Mouse (Mus musculus) 416B (cell line): ENCODE results near the gene Dhx35.
A peak's percentile ranks its signal among the peaks of the same experiment; 100 is the strongest.

Source experiments
- DNase-seq: peaks from one replicate; pipeline ENCODE4 v3.0.0; 2011; ENCODE audit warnings: low read depth

Gene Dhx35

DNA sequence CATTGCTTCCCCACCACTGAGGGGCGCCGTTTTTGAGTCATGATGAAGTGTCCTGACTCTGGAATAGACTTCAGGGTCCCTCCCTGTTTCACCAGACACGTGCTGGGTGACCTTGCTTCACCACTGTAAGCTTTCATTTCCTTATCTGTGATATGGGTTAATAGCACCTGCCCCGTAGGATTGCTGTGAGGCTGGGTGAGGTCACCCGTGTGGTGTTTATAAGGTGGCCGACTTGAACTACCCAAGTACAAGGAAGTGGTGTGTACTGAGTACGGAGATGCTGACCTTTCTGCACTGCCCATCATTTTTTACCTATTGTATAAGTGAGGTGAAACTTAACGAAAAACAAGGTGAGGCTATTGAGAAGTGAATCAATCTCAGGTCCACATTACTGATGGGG, 9.0 kb downstream of the Dhx35 start:
- DNase-seq: no peak

DNA sequence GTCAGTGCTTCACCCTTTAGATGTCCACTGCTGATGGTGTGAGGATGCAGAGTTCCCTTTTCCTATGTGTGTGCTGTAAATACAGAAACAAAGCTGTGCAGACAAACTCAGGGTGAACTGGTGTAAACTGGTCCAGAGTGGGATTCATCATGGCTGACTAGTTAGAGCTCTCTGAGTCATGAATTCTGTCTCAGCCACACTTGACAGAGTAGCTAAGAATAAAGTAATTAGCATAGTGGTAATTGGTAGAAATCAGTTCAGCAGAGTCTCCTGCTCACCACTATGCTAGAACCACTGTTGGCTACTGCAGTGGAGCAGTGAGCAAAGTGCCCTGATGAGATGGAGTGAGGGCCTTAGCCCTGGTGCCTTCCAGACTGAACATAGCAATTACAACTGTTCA, 21.1 kb downstream of the Dhx35 start:
- no peak for DNase-seq

DNA sequence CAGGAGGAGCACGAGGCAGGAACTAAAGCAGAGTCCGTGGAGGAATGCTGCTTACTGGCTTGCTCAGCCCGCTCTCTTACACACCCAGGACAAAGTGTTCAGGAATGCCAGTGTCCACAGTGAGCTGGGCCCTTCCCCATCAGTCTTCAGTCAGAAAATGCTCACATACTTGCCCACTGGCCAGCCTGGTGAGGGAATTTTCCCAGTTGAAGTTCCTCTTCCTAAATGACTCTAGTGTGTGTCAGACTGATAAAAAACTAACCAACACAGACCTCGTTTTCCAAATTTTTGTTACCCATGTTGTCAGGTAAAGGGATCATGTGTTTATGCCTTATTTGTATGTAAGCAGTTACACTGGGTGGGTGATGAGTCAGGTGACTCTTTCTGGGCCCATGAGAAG, 21.6 kb downstream of the Dhx35 start:
- DNase-seq: no peak

DNA sequence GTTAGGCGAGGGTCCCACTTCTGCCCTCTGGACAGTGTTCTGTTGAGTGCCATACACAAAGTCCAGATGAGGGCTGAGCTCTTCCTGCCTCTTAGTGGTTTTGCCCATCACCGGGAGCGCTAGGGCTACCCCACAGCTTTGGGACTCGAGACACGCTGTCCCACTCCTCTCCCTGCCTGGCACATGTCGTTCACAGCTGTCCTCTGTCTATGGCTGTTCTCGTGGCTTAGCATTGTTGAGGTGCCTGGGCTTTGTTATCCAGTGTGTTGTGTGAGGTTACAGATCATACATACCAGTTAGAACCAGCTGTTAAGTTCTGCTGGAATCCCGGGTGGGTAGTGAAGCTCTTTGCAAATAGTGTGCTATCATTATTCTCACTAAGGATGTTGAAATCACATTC, 23.1 kb downstream of the Dhx35 start:
- no peak for DNase-seq

DNA sequence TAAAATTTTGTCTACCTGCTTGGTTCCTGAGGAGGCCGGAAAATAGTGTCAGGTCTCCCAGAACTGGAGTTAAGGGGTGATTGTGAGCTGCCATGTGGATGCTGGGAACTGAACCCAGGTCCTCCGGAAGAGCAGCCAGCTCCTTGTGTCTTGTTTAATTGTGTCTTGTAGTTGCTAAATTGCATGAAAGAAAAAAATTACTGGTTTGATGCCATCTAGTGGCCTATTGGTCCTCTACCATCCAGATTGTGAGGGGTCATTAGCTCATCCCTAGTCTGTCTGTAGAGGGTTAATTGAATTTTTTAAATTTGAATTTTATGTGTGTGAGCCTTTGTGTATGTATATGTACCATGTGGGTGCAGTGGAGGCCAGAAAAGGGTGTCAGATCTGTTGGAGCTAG, 33.5 kb downstream of the Dhx35 start:
- DNase-seq: peak; percentile 14

DNA sequence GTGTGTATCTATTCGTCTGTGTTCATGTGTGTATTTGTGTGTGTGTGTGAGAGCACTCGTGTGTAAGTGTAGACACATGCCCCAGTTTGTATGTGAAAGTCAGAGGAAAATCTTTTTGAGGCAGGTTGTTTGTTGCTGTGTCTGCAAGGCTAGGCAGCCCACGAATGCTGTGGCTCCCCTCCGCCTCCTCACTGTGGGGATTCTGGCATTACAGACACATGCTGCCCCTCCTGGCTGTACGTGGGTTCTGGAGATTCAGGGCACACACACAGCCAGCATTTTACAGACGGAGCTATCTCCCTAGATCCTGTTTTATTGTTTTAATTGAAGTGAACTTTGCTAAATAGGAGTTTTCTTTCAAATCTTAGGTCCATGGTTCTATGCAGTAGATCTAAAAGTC, 35.1 kb downstream of the Dhx35 start:
- no peak for DNase-seq

DNA sequence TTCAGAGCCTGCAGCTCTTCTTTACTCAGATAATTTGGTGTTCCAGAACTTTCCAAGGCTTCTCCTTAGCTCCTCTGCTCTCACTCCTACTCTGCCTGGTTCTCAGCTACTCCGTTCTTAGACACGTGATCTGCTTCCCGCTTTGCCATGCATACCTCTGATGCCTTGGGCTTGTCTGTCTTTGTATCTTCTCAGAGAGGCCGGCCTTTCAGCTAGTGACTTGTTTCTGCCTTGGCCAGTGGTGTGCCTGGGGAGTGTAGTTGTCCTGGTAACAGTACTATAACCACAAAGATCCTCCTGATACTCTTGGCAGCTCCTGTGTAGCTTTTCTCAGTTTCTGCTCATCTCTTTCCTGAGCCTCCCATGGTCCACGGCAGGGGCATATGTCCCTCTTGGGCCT, 38.6 kb downstream of the Dhx35 start:
- no peak for DNase-seq

DNA sequence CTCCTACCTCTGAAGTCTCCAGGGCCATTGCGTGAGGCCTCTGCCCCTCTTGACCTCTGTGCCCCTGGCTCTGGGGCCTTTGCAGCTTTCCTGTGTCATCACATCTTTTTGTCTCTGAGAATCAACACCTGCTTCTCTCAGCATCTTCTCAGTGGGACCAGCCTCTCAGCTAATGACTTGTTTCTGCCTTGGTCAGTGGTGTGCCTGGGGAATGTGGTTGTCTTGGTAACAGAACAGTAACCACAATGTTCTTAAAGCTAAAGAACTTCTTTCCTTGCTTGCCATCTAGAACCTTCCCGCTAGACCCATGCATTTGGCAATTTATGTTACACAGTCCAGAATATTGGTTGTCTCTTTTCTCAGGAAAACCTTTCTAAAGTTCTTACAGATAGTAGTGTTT, 39.0 kb downstream of the Dhx35 start:
- DNase-seq: no peak

DNA sequence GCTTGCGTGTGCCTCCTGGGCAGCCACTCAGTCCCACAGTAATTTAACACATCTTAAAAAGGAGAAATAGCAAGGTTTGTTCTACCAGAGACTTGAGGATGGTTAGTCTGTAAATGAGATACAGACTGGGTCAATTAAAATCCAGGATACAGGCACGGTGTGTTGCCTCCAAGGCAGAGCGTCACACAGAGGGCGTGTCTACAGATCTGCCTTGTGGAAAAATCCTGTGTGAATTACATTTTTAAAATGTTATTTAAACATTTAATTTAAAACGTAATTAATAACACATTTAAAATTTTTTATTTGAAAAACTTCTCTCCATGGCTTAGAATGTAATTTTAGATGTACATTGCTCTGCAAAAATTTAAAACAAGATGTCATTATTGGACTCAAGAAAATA, 48.7 kb downstream of the Dhx35 start:
- DNase-seq: no peak

DNA sequence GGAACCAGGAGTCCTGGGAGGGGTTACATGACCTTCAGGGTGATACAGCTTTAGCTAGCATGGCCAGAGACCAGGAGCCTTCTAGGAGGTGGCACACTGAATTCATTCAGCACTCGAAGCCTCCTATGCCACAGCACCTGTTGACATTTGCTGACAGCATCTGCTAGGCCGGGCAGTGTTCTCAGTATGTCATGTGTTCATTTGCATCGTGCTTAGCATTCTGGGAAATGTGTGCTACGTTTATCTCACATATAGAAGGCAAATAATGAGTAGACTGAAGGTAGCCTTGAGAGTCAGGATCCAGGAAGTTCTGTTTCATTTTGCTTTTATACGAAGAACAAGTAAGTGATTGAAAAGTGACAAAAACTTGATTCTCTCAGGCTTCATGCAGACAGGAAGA, 50.4 kb downstream of the Dhx35 start:
- DNase-seq: no peak

DNA sequence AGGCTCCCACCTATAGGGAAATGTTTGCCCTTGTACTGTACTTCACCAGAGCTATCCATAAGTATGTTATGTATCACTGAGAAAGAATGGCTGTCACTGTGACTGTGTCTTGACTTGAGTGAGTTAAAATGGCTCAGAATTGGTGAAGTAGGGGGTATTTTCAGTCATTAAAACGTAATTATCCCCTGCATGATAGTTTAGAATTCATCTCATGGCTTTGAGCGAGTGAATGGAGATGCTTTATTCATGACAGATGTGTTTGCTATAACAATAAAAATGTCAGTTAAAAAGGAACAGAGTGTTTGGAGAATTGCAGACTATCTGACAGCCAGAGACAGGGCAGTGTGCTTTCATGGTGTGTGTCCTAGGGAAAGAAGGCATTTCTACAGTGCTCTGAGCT, 51.6 kb downstream of the Dhx35 start:
- DNase-seq: no peak

DNA sequence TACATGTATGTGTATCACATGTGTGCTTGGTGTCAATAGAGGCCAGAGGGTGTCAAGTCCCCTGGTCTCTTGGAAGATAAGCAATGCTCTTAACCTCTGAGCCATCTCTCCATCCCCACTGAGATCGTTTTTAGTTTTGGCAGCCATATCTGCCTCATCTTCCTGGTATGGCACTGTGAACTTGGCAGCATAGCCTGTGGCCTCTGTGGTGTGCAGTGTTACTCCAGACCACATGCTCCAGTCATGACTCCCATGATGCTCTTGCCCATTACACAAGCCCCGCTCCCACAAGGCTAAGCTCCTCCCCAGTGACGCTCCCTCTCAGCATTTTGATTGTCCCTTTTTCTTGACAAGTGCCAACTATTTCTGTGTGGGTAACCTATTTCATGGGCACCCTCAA, 53.4 kb downstream of the Dhx35 start:
- peak; percentile 38 for DNase-seq

DNA sequence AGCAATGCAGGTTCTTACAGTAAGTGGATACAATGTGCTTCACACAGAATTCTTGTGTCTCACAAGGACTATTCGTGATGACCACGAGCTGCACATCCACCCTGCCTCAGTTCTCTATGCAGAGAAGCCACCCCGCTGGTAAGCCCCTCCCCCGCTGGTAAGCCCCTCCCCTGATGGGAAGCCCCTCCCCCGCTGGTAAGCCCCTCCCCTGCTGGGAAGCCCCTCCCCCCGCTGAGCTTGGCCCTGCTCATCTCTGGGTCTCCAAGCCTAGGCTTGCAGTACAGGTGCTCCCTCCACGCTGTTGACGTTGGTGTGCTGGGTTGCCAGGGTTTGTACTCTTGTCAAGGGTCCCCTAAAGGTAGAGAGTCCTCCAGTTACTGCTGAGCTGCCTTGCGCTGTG, 54.8 kb downstream of the Dhx35 start:
- no peak for DNase-seq

DNA sequence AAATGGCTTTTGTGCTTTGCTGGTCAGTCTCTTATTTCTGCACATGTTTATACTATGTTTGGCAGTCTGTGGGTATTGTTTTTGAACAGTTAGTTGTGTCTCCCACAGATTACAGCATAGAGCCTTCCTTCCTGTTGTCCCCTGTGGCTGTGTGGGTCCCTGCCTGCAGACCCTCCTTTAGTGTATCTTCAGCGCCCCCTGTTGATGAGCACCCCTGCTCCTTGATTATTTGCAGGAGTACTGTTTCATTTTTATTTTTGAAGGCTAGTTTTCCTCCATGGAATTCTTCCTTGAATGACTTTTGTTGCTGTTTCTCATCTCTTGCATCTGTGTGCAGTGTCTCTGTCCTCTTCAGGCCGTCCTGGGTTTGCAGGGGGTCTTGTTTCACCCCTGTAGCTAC, 58.0 kb downstream of the Dhx35 start:
- DNase-seq: peak; percentile 62

DNA sequence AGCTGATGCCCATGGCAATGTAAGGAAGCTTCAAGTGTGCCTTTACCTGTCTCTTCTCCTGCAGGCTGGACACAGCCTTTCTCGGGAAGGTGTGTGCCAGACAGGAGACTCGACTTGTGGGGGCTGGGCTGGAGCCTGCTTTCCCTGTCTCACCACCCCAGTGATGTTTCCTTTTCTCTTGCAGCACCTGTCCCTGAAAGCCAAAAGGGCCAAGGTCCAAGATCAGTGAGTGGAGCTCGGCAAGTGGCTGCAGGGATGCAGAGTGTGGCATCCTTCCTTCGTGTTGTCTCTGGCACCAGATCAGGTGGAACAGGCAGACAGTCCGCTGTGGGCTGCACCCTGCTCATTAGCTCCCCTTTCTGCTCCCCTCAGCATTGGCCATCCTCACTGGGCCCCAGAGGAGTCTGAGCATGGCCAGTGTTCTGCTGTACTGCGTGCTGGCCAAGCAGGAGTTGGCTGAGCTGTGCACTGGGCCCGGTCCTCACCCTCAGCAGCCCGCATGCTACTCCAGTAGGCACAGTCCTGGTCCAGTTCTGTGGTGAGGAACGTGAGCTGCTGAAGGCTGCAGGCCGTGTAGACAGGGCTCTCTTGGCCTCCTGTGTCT, 62.4 kb downstream of the Dhx35 start:
- DNase-seq: no peak

DNA sequence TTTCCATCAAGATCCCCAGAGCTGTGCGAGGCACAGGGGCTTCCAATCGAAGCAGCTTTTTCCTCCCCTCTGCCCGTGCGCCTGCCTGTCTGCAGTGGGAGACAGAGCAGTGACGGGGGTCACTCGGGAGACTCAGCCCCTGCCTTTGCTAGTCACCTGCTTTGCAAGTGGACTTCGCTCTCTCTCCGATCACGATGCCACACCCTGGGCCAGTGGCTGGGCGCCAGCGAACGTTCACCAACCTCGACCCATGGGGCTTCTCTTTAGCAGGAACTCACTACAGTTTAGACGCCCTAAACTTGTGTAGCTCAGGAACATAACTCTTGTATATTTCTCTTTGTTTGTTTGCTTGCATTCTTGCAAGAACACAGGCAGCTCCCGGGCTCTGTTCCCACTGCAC, 63.0 kb downstream of the Dhx35 start:
- no peak for DNase-seq

DNA sequence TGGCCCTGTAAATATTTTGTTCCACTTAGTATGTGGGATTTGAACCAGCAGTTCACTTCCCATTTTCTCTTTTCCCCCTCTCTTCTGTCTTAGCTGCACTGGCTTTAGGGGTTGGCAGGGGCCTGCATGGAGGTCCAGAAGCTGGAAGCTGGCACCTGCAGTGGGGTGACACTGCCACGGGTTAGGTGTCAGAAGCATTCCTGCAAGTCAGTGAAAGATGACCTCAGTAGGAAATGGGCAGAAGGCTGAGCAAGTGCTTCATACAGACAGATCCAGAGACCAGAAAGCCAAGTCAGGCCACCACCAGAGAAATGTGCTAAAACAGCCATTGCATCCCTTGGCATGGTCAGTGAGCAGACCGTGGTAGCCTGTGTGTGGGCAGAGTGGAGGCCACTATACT, 66.5 kb downstream of the Dhx35 start:
- DNase-seq: no peak

DNA sequence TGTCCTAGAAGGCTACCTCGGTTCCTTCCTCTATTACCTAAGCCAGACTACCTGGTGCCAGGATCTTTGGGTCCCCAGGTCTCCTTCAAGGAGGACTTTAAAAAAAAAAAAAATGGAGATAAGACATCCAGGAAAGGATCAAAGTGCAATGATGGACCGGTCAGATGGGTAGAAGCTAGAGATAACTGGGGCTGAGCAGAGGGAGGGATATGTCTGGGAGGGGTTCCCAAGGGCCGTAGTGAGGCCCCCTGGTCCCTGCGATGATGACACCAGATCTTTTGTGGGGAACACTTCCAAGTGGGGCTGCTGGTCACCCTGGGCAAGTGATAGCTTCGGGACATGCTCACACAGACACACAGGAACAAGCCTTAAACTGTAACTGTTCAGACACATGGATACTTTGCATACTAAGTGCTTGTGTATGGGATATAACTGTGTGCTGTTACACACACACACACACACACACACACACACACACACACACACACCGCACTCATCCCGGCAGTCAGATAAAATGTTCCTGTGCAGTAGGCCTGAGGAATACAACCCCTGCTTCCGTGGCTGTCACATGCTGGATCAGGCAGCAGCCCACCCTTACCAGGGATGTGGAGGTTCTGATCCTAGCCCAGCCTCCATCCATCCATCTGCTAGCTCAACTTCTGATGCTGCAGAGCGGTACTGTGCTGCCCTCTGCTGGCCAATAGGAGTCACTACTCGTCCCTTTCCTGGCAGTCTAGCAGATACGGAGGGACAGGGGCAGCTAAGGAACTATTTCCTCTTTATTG, 68.9 kb downstream of the Dhx35 start:
- DNase-seq: peak; percentile 81

DNA sequence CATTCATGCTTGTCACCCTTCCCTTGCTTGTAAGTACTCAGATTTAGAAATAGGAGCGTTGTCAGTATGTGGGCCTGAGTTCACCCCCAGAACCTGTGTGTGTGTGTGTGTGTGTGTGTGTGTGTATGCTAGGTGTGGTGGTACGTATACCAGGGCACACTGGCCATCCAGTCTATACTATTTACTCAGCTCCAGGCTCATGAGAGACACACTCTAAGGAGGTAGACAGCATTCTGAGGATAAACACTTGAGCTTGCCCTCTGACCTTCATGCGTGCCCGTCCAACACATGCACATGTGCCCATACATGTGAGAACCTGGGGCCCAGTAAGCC, 69.5 kb downstream of the Dhx35 start:
- no peak for DNase-seq

DNA sequence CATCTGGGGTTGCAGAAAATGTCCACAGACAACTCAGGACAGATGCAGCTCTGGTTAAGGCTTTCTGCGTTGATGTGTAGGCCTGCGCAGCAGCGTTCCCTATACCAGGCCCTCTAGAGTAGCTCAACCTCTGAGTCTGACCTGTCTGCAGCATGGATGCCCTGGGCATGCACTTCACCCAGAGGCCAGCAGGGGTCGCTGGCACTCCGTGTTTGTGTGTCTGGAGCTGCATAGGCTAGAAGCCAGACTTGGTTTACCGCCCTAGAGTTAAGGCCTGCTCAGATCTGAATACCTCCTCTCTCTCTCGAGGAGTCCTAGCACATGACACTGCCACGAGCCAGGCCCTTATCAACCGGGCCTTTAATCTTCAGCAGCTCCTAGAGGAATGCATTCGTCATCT, 70.8 kb downstream of the Dhx35 start:
- peak; percentile 75 for DNase-seq

DNA sequence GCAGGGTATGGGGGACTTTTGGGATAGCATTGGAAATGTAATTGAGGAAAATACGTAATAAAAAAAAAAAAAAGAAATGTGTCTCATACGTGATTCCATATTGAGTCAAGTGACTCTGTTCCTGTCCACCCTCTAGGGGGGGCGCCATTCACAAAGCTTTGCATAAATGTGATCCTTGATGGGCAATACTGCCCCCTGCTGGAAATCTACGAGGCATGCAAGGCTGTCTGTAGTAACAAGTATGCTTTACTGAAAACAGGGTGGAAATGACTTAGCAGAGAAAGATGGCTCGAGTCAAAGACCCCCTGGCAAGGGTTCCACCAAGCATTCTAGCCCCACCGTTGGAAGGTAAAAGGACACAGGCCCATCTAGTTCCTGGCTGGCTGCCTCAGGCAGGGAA, 92.0 kb downstream of the Dhx35 start:
- DNase-seq: peak; percentile 77

DNA sequence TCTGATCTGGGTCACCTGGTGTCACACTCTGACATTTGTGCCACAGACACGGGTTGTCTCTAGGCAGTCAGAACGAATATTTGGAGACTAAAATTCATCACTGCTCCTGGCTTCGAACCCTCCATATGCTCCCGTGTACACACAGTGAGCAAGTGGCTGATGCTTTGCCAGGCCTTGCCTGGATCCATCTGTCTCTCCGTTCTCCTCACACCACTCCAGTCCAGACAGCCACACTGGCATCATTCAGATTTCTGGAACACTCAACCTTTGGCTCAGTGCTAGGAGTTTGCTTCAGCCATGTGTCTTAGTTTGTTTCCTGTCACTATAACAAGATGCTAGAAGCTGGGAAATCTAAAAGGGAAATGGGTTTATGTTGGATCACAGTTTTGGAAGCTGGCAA, 93.9 kb downstream of the Dhx35 start:
- no peak for DNase-seq

DNA sequence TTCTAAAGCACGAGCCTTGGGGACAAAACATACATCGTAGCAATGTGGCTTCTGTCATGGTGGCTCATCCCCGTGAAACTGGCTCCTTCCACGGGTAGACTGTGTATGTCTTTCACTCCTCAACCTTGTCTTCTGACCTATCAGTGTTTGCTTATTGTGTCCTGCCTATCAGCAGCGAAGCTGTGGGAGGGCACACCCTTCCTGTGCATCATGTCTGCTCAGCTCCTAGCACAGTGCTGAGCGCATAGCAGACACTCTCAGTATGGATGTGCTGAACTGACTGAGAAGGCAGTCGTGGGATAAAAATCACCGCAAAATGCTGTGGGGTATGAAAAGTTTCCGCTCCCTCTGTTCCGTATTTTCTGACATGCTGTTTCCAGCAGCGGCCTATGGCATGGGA, 94.6 kb downstream of the Dhx35 start:
- no peak for DNase-seq

DNA sequence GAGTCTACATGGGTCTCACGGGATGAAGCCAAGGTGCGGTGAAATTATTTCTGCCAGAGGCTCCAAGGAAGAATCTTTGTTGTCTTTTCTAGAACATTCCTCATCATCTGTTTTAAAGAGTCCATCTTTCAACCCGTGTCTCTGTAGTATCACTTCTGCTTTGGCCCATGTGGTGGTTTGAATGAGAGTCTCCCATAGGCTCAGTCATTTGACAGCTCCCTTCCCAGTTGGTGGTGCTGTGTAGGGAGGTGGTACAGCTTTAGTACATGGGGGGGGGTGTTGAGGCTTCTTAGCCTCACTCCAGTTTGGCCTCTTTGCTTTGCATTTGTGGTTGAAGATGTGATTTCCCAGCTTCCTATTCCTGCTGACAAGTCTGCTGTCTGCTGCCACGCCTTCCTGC, 96.7 kb downstream of the Dhx35 start:
- no peak for DNase-seq
